Mouse (Mus musculus) retina, embryonic 14.5 days (tissue): Measurements from ENCODE around the gene Gm5862.
"Not testable (repeated sequence)": the region's sequence is repeated elsewhere in the genome, so short reads cannot be mapped to it uniquely, and the experiment has no call there.

Experiments used
- DNase-seq: peaks from one replicate; pipeline ENCODE4 v3.0.0-alpha.2; 2015; ENCODE audit warnings: low spot score

Gm5862 gene

DNA sequence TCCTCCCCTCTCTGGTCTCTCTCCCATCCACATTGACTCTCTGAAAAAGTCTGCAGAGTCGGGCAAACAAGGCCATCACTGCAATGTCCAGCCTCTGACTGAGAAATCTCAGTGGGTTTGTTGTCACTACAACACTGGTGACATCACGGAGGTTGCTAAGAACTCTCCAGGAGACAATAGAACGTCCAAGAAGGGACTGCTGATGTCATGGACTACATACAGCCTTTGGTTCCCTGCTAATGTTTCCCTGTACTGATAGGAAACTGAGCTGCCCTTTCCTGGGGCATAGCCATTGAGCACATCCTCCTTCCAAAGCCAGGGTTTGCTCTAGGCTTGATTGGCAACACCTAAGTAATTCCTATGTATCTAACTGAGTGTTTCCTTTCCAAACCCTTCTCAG lies at the start of gene Gm5862:
TSS of gene Gm5862 (minus strand) at position 101 of the 400 bp plus-strand sequence.
- not testable (repeated sequence) for DNase-seq

DNA sequence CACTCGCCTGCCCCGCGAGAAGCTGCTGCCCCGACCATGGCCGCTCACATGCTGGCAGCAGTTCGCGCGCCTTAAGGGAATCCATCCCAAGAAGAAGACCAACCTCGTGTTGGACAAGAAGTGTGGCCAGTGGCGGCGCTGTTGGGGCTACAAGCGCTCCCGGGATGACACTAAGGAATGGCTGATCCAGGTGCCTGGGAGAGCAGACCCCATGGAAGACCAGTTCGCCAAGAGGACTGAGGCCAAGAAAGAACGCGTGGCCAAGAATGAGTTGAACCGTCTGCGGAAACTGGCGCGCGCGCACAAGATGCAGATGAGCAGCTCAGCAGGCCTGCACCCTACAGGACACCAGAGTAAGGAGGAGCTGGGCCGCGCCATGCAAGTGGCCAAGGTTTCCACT lies 48.0 kb upstream of the Gm5862 start:
- no peak for DNase-seq

DNA sequence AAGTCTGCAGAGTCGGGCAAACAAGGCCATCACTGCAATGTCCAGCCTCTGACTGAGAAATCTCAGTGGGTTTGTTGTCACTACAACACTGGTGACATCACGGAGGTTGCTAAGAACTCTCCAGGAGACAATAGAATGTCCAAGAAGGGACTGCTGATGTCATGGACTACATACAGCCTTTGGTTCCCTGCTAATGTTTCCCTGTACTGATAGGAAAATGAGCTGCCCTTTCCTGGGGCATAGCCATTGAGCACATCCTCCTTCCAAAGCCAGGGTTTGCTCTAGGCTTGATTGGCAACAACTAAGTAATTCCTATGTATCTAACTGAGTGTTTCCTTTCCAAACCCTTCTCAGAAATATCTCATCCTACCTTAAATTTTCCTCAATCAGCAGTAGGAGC lies 35.8 kb upstream of the Gm5862 start, which contains the start of gene Gm7347:
TSS of gene Gm7347 (minus strand) at position 101 of the 400 bp plus-strand sequence.
- not testable (repeated sequence) for DNase-seq

DNA sequence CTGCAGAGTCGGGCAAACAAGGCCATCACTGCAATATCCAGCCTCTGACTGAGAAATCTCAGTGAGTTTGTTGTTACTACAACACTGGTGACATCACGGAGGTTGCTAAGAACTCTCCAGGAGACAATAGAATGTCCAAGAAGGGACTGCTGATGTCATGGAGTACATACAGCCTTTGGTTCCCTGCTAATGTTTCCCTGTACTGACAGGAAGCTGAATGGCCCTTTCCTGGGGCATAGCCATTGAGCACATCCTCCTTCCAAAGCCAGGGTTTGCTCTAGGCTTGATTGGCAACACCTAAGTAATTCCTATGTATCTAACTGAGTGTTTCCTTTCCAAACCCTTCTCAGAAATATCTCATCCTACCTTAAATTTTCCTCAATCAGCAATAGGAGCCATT lies 16.7 kb upstream of the Gm5862 start, which contains the start of gene Speer4a:
TSS of gene Speer4a (minus strand) at position 101 of the 400 bp plus-strand sequence.
- DNase-seq, result not testable (repeated sequence)

DNA sequence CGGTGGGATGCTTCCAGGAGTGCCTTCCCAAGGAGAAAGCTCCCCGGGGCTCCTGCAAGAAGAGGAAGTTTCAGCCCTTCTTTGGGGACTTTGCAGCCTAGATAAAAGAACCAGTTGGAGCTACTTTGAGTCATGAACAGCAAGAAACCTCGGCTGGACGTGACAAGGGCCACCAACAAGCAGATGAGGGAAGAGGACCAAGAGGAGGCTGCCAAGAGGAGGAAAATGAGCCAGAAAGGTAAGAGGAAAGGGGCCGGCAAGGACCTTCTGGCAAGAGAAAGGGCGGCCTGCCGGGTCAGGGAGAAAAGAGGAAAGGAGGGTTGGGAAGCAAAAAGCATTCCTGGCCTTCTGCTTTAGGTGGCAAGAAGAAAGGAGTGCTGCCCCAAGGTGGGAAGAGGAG lies 15.0 kb downstream of the Gm5862 start:
- not testable (repeated sequence) for DNase-seq

DNA sequence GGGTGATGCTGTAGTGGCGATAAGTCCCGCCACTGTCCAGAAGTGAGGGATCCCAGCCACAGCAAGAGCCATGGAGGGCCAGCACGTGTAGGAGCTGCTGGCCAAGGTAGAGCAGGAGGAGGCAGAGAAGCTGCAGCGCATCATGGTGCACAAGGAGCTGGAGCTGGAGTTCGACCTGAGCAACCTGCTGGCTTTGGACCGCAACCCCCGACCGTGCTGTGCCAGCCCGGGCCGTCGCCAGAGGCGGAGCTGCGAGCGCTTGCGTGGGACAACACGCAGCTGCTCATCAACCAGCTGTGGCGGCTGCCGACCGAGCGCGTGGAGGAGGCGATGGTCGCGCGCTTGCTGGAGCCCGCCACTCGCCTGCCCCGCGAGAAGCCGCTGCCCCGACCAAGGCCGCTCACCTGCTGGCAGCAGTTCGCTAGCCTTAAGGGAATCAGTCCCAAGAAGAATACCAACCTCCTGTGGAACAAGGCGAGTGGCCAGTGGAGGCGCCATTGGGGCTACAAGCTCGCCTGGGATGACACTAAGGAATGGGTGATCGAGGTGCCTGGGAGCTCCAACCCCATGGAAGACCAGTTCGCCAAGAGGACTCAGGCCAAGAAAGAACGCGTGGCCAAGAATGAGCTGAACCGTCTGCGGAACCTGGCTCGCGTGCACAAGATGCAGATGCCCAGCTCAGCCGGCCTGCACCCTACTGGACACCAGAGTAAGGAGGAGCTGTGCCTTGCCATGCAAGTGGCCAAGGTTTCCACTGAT lies 15.6 kb downstream of the Gm5862 start:
- DNase-seq, result peak; percentile 70

DNA sequence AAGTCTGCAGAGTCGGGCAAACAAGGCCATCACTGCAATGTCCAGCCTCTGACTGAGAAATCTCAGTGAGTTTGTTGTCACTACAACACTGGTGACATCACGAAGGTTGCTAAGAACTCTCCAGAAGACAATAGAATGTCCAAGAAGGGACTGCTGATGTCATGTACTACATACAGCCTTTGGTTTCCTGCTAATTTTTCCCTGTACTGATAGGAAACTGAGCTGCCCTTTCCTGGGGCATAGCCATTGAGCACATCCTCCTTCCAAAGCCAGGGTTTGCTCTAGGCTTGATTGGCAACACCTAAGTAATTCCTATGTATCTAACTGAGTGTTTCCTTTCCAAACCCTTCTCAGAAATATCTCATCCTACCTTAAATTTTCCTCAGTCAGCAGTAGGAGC lies 18.0 kb downstream of the Gm5862 start, which contains the start of gene Gm1979:
TSS of gene Gm1979 (minus strand) at position 101 of the 400 bp plus-strand sequence.
- DNase-seq, result not testable (repeated sequence)

DNA sequence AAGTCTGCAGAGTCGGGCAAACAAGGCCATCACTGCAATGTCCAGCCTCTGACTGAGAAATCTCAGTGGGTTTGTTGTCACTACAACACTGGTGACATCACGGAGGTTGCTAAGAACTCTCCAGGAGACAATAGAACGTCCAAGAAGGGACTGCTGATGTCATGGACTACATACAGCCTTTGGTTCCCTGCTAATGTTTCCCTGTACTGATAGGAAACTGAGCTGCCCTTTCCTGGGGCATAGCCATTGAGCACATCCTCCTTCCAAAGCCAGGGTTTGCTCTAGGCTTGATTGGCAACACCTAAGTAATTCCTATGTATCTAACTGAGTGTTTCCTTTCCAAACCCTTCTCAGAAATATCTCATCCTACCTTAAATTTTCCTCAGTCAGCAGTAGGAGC lies 34.2 kb downstream of the Gm5862 start, which contains the start of gene Gm21698:
TSS of gene Gm21698 (minus strand) at position 101 of the 400 bp plus-strand sequence.
- DNase-seq, result not testable (repeated sequence)

DNA sequence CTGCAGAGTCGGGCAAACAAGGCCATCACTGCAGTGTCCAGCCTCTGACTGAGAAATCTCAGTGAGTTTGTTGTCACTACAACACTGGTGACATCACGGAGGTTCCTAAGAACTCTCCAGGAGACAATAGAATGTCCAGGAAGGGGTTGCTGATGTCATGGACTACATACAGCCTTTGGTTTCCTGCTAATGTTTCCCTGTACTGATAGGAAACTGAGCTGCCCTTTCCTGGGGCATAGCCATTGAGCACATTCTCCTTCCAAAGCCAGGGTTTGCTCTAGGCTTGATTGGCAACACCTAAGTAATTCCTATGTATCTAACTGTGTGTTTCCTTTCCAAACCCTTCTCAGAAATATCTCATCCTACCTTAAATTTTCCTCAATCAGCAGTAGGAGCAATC lies 50.2 kb downstream of the Gm5862 start, which contains the start of gene Gm21680:
TSS of gene Gm21680 (minus strand) at position 101 of the 400 bp plus-strand sequence.
- not testable (repeated sequence) for DNase-seq
